Mouse (Mus musculus): ENCODE data around the gene Rab5c. TPM values are rescaled to one million over a fixed set of nuclear protein-coding genes. Genes with fewer than 3 reads are reported as not detected.
A peak's percentile ranks its signal among the peaks of the same experiment; 100 is the strongest.

The Rab5c gene
- polyA plus RNA-seq, 1 experiment from 2014 or later = 41.6 TPM

DNA sequence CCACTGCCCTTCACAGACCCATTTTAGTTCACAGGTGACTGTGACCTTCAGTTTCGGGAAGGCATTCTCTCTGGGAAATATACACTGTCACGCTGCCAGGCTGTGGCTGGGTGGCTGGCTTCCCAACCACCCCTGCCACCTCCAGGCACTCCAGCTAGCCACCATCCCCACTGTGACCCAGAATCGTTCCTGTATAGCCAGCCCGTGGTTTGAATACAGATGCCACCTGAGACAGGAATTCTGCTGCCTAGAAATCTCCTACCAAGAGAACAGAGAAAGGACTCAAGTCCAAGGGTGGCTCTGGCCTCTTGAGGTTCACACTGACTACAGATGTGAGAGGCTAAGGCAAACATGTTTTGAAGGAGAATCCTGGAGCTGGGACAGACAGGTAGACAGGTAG lies 19.1 kb downstream of the Rab5c start:
- no peak for ATAC-seq
- H3K9ac ChIP-seq (ENCODE audit: low read depth, low read length) = no peak overlapping the region
- no peak overlapping the region for H3K4me2 ChIP-seq (ENCODE audit: low read depth, low read length)
- no peaks in the 10 kb centered on the region for H3K9me3 ChIP-seq (ENCODE audit: control insufficient read depth, low read length)
- 88% methylated on average over 4 of the region's 4 CpGs for WGBS
- H3K4me3 ChIP-seq (ENCODE audit: low read length) = no peak overlapping the region
- no peak overlapping the region for H3K27ac ChIP-seq (ENCODE audit: low read length)
- peaks cover 36% of the 10 kb centered on the region for H3K4me1 ChIP-seq (ENCODE audit: control insufficient read depth, insufficient read depth, low read length)
- H3K27me3 ChIP-seq (replicated peaks; ENCODE audit: control insufficient read depth, insufficient read depth, low read length) = no peaks in the 10 kb centered on the region
- H3K36me3 ChIP-seq (ENCODE audit: control insufficient read depth, insufficient read depth, low read length) = peaks cover 3% of the 10 kb centered on the region

DNA sequence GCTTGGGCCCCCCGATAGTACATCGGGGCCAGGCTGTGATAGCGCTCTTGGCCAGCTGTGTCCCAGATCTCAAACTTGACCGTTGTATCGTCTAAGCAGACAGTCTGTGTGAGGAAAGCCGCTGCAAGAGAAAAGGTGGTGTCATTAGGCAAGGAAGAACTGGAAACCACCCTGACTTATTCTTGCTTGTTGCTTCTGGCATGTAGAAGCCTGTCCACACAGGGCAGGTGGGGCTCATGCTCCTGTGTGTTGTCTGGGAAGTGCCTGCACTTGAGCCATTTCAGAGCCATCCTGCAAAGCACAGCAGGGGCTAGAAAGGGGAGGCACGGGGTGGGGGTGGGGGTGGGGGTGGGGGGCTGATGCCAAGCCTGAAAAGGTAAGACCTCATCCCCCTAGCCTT lies 19.6 kb downstream of the Rab5c start:
- Histone ChIP-seq H3K9ac (ENCODE audit: low read depth, low read length) (no peak overlapping the region), H3K36me3 (ENCODE audit: control insufficient read depth, insufficient read depth, low read length) (peaks cover 3% of the 10 kb centered on the region), H3K9me3 (ENCODE audit: control insufficient read depth, low read length) (no peaks in the 10 kb centered on the region), H3K4me2 (ENCODE audit: low read depth, low read length) (no peak overlapping the region), H3K4me1 (ENCODE audit: control insufficient read depth, insufficient read depth, low read length) (peaks cover 40% of the 10 kb centered on the region), H3K27ac (ENCODE audit: low read length) (no peak overlapping the region), H3K4me3 (ENCODE audit: low read length) (no peak overlapping the region), H3K27me3 (replicated peaks; ENCODE audit: control insufficient read depth, insufficient read depth, low read length) (no peaks in the 10 kb centered on the region)
- 95% methylated on average over 7 of the region's 7 CpGs for WGBS
- no peak for ATAC-seq

DNA sequence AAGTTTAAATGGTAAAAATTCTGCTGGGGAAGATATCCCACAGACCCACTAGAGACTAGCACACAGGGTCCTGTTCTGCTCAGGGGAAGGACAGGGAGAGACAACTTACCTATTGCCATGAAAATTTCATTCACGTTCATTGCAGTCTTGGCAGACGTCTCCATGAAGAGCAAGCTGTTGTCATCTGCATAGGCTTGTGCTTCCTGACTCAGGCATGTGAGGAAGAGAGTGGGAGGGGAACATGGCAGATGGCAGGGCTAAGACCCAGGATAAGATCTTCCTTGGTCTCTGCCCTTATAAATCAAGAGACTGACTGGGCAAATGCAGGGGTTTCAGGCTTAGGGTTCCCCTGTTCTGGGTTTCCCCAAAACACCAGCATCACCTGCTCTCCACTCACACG lies 21.4 kb downstream of the Rab5c start:
- Histone ChIP-seq H3K27me3 (replicated peaks; ENCODE audit: control insufficient read depth, insufficient read depth, low read length) (no peaks in the 10 kb centered on the region), H3K27ac (ENCODE audit: low read length) (no peak overlapping the region), H3K36me3 (ENCODE audit: control insufficient read depth, insufficient read depth, low read length) (peaks cover 3% of the 10 kb centered on the region), H3K4me2 (ENCODE audit: low read depth, low read length) (no peak overlapping the region), H3K9me3 (ENCODE audit: control insufficient read depth, low read length) (no peaks in the 10 kb centered on the region), H3K4me1 (ENCODE audit: control insufficient read depth, insufficient read depth, low read length) (peaks cover 35% of the 10 kb centered on the region), H3K4me3 (ENCODE audit: low read length) (no peak overlapping the region), H3K9ac (ENCODE audit: low read depth, low read length) (no peak overlapping the region)
- 89% methylated on average over 3 of the region's 3 CpGs for WGBS
- no peak for ATAC-seq

DNA sequence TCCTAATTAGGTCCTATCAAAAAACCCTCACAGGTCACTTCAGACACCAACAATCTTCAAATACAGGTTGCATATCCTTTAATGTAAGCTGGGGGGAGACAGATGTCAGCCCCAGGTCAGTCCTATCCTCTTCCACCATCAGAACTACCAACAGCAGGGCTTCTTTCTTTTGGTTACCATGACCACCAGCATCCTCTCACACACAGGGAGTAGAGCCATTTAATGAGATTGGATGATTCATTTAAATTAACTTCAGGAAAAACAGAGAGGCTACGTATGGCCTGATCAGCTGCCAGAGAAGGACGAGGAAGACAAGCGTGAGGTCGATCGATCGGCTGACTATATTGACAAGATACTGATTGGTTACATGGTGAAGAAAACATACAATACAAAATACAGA lies 23.1 kb downstream of the Rab5c start:
- Histone ChIP-seq H3K27ac (ENCODE audit: low read length) (no peak overlapping the region), H3K9ac (ENCODE audit: low read depth, low read length) (no peak overlapping the region), H3K4me2 (ENCODE audit: low read depth, low read length) (no peak overlapping the region), H3K27me3 (replicated peaks; ENCODE audit: control insufficient read depth, insufficient read depth, low read length) (no peaks in the 10 kb centered on the region), H3K36me3 (ENCODE audit: control insufficient read depth, insufficient read depth, low read length) (peaks cover 3% of the 10 kb centered on the region), H3K4me3 (ENCODE audit: low read length) (no peak overlapping the region), H3K4me1 (ENCODE audit: control insufficient read depth, insufficient read depth, low read length) (peaks cover 33% of the 10 kb centered on the region), H3K9me3 (ENCODE audit: control insufficient read depth, low read length) (no peaks in the 10 kb centered on the region)
- ATAC-seq = no peak
- 92% methylated on average over 6 of the region's 6 CpGs for WGBS

DNA sequence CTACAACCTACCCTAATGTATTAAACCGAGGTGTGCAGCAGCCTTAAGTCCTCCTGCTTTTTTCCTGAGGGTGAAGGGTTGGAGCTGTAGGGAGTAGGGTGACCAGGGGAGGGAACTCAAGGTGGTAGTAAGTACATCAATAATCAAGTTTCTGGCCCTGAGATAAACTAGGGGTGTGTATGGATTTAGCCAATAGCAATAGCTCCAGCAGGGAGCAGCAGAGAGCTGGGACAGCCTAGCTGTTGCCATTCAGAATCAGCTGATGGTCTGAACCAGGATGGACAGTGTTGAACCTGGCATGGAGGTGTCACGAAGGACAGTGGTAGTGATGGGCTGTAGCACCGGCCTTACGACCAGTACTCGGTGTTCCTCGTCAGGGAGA lies 23.5 kb downstream of the Rab5c start:
- Histone ChIP-seq H3K36me3 (ENCODE audit: control insufficient read depth, insufficient read depth, low read length) (peaks cover 3% of the 10 kb centered on the region), H3K4me2 (ENCODE audit: low read depth, low read length) (peak overlapping the region; percentile 60; the same call in 1 of the 2 replicates), H3K9ac (ENCODE audit: low read depth, low read length) (peak overlapping the region; percentile 64; the same call in 1 of the 2 replicates), H3K4me3 (ENCODE audit: low read length) (no peak overlapping the region), H3K9me3 (ENCODE audit: control insufficient read depth, low read length) (no peaks in the 10 kb centered on the region), H3K27ac (ENCODE audit: low read length) (peak overlapping the region; percentile 74), H3K4me1 (ENCODE audit: control insufficient read depth, insufficient read depth, low read length) (peaks cover 31% of the 10 kb centered on the region), H3K27me3 (replicated peaks; ENCODE audit: control insufficient read depth, insufficient read depth, low read length) (no peaks in the 10 kb centered on the region)
- peak; percentile 34; the same call in 1 of the 2 replicates for ATAC-seq
- 37% methylated on average over 6 of the region's 6 CpGs for WGBS

DNA sequence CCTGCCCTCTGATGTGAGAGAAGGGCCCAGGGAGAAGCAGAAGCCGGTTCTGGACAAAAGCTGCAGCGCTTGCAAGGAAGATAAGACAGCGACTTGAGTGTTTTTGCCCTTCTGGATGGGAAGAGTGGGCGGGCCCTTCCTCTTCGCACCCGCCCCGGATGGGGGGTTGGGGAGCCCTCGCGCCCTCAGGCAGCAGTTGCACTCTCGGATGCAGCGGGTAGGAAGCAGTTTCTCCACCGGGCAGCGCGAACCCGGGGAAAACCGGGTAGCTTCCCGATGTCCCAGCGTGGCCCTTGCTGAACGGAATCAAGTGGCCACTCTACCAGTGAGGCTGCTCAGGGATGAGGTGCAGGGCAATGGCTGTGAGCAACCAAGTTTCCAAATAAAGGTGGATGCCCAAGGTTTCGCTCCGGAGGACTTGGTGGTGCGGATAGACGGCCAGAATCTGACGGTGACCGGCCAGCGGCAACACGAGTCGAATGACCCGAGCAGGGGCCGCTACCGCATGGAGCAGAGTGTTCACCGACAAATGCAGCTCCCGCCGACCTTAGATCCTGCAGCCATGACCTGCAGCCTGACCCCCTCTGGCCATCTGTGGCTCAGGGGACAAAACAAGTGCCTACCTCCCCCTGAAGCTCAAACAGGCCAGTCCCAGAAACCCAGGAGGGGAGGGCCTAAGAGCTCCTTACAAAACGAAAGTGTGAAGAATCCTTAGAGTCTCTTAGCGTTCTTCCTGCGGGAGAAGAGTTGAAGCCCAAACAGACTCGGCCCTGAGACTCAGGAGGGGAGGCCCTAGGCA lies 24.1 kb downstream of the Rab5c start, which contains the start of gene Hspb9:
Hspb9 (plus strand) TSS at position 116 of the 799 bp plus-strand sequence.
- Histone ChIP-seq H3K4me3 (ENCODE audit: low read length) (peak within 1 kb of the TSS; percentile 39), H3K9ac (ENCODE audit: low read depth, low read length) (peak within 1 kb of the TSS; percentile 64), H3K36me3 (ENCODE audit: control insufficient read depth, insufficient read depth, low read length) (peaks cover 8% of the 10 kb centered on the region), H3K27ac (ENCODE audit: low read length) (peak within 1 kb of the TSS; percentile 74), H3K27me3 (replicated peaks; ENCODE audit: control insufficient read depth, insufficient read depth, low read length) (no peaks in the 10 kb centered on the region), H3K4me2 (ENCODE audit: low read depth, low read length) (peak within 1 kb of the TSS; percentile 60), H3K4me1 (ENCODE audit: control insufficient read depth, insufficient read depth, low read length) (peaks cover 31% of the 10 kb centered on the region), H3K9me3 (ENCODE audit: control insufficient read depth, low read length) (no peaks in the 10 kb centered on the region)
- 12% methylated on average over 38 of the region's 38 CpGs for WGBS
- ATAC-seq = peak; percentile 27; the same call in 1 of the 2 replicates

DNA sequence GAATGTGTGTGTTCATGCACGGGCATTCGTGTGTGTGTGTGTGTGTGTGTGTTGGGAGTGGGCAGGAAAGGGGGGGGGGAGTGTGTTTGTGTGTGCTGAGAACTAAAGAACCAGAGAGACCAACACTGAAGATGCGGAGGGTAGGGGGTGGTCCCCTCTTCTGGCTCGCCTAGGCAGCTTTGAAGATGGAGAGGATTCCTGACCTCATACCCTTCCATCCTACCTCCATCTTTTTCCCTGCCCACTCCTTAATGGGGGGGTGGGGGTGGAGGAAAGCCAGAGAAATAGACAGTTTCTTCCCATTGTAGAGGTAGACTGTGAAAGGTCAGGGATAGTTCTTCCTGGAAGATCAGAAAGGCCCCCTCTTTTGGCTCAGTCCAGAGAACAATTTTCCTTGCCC lies 24.8 kb downstream of the Rab5c start:
- peaks cover 13% of the 10 kb centered on the region for H3K36me3 ChIP-seq (ENCODE audit: control insufficient read depth, insufficient read depth, low read length)

DNA sequence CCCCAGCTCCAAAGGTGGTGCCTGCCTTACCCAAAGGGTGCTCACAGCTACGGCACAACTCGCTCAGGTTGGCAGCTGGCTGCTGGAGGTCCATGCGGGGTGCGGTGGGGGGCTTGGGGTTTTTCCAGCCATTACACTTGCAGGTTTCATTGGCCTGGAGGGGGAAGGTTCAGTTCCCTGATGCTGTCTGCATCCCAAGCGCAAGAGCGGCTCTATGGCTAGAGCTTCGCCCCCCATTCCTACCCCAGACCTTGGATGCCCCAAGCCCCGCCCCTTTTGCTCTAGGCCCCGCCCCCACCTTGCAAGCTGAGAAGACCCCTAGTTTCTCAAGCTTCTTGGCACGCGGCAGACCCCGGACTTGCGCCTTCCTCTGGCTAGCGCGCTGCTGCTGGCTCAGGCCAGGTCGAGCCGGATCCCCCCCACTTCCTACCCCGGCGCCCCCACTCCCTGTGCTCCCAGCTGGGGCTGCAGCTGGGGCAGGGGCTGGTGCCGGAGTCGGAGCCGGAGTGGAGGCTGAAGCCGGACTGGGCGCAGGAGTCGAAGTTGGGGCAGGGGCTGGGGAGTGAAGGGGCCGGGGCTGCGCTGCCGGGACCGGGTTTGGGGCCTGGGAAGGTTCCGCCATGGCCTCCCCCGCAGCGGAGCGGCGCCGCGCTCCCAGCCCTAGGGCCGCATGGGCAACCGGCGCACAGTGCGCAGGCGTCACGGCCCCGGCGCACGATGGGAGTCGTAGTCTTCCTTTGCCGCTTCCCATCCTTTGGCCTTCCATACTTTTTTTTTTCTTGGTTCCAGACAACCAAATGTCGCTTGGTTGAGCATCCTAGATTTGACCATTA lies 26.0 kb downstream of the Rab5c start, which contains the start of gene Kat2a:
Kat2a (minus strand) TSS at position 683 of the 833 bp plus-strand sequence.
- H3K4me2 ChIP-seq (ENCODE audit: low read depth, low read length) = peak within 1 kb of the TSS; percentile 78
- peak within 1 kb of the TSS; percentile 99 for H3K9ac ChIP-seq (ENCODE audit: low read depth, low read length)
- WGBS = 1% methylated on average over 47 of the region's 48 CpGs
- peak within 1 kb of the TSS; percentile 74 for H3K27ac ChIP-seq (ENCODE audit: low read length)
- no peaks in the 10 kb centered on the region for H3K27me3 ChIP-seq (replicated peaks; ENCODE audit: control insufficient read depth, insufficient read depth, low read length)
- H3K36me3 ChIP-seq (ENCODE audit: control insufficient read depth, insufficient read depth, low read length) = peaks cover 15% of the 10 kb centered on the region
- H3K4me1 ChIP-seq (ENCODE audit: control insufficient read depth, insufficient read depth, low read length) = peaks cover 31% of the 10 kb centered on the region
- peak within 1 kb of the TSS; percentile 100 for H3K4me3 ChIP-seq (ENCODE audit: low read length)
- peak; percentile 84 for ATAC-seq
- H3K9me3 ChIP-seq (ENCODE audit: control insufficient read depth, low read length) = no peaks in the 10 kb centered on the region

More for the DNA sequence above, 24.8 kb downstream of the Rab5c start:
- 73% methylated on average over 4 of the region's 4 CpGs for WGBS
- H3K27ac ChIP-seq (ENCODE audit: low read length) = peak overlapping the region; percentile 74
- H3K4me1 ChIP-seq (ENCODE audit: control insufficient read depth, insufficient read depth, low read length) = peaks cover 31% of the 10 kb centered on the region
- no peak overlapping the region for H3K4me3 ChIP-seq (ENCODE audit: low read length)
- no peaks in the 10 kb centered on the region for H3K9me3 ChIP-seq (ENCODE audit: control insufficient read depth, low read length)
- no peak for ATAC-seq
- no peaks in the 10 kb centered on the region for H3K27me3 ChIP-seq (replicated peaks; ENCODE audit: control insufficient read depth, insufficient read depth, low read length)
- H3K9ac ChIP-seq (ENCODE audit: low read depth, low read length) = peak overlapping the region; percentile 64
- peak overlapping the region; percentile 60; the same call in 1 of the 2 replicates for H3K4me2 ChIP-seq (ENCODE audit: low read depth, low read length)

DNA sequence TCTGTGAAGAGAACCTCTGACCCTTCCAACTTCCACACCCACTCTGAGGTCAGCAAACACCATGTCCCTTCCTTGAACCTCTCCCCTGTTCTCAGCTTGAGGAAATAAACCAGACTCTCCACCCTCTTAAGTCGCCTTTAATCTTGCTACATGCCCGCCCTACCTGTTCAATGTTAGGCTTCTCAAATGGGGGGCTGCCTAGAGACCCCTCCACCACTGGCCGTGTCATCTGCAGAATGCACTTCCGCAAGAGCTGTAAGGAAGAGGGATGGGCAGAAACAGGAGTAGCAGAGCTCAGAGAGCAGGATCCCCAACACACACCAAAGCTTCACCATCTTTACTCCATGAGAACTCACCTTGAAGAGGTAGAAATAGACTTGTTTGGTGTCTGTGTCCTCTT lies 27.0 kb downstream of the Rab5c start:
- WGBS = 71% methylated on average over 4 of the region's 4 CpGs
- peaks cover 20% of the 10 kb centered on the region for H3K36me3 ChIP-seq (ENCODE audit: control insufficient read depth, insufficient read depth, low read length)
- no peak overlapping the region for H3K4me3 ChIP-seq (ENCODE audit: low read length)
- H3K9me3 ChIP-seq (ENCODE audit: control insufficient read depth, low read length) = no peaks in the 10 kb centered on the region
- H3K27ac ChIP-seq (ENCODE audit: low read length) = no peak overlapping the region
- H3K4me1 ChIP-seq (ENCODE audit: control insufficient read depth, insufficient read depth, low read length) = peaks cover 31% of the 10 kb centered on the region
- H3K27me3 ChIP-seq (replicated peaks; ENCODE audit: control insufficient read depth, insufficient read depth, low read length) = no peaks in the 10 kb centered on the region
- peak overlapping the region; percentile 99; the same call in 1 of the 2 replicates for H3K9ac ChIP-seq (ENCODE audit: low read depth, low read length)
- ATAC-seq = no peak
- H3K4me2 ChIP-seq (ENCODE audit: low read depth, low read length) = peak overlapping the region; percentile 78; the same call in 1 of the 2 replicates

Measured in intestine, embryonic 16.5 days (tissue).